Mouse (Mus musculus) forebrain, embryonic 15.5 days (tissue): ENCODE results near the gene Timm17b. TPM values are rescaled to one million over a fixed set of nuclear protein-coding genes. Genes with fewer than 3 reads are reported as not detected.
"Not testable (repeated sequence)": the region's sequence is repeated elsewhere in the genome, so short reads cannot be mapped to it uniquely, and the experiment has no call there.

ENCODE experiments used
- ATAC-seq: fragments of 200-750 bp; cut with Nextera tagmentation; replicated peaks from 2 replicates; pipeline ENCODE4 v1.8.0; 2017; ENCODE audit warnings: mild to moderate bottlenecking, moderate TSS enrichment, moderate library complexity
- H3K27ac ChIP-seq: fragments of 300-500 bp; sonication (generic); replicated peaks from 2 replicates; pipeline ENCODE4 v1.5.1; 2015; ENCODE audit warnings: mild to moderate bottlenecking, inconsistent platforms
- H3K27me3 ChIP-seq: fragments of 300-500 bp; sonication (generic); 2 replicates; pipeline ENCODE4 v1.6.1; 2015; ENCODE audit warnings: inconsistent platforms
- H3K36me3 ChIP-seq: fragments of 300-500 bp; sonication (generic); 2 replicates; pipeline ENCODE4 v1.6.1; 2015; ENCODE audit warnings: mild to moderate bottlenecking, inconsistent platforms
- H3K4me1 ChIP-seq: fragments of 300-500 bp; sonication (generic); 2 replicates; pipeline ENCODE4 v1.6.1; 2015; ENCODE audit warnings: inconsistent platforms
- H3K4me2 ChIP-seq: fragments of 300-500 bp; sonication (generic); replicated peaks from 2 replicates; pipeline ENCODE4 v1.6.1; 2015; ENCODE audit warnings: mild to moderate bottlenecking, inconsistent platforms
- H3K4me3 ChIP-seq: fragments of 300-500 bp; sonication (generic); 2 replicates; pipeline ENCODE4 v1.5.1; 2015; ENCODE audit warnings: mild to moderate bottlenecking, inconsistent platforms
- H3K9ac ChIP-seq: fragments of 300-500 bp; sonication (generic); replicated peaks from 2 replicates; pipeline ENCODE4 v1.6.1; 2015; ENCODE audit warnings: mild to moderate bottlenecking, inconsistent platforms
- H3K9me3 ChIP-seq: fragments of 300-500 bp; sonication (generic); 2 replicates; pipeline ENCODE4 v1.6.1; 2016; ENCODE audit warnings: inconsistent platforms
- WGBS: fragments of 180-500 bp; shearing (Covaris S2); methylation state at CpG from one replicate; pipeline ENCODE4 v1.1.7; 2015; ENCODE audit warnings: mixed read lengths; 5-methylcytosine and 5-hydroxymethylcytosine counted together
- polyA plus RNA-seq: library from polyadenylated mRNA; unstranded; fragments of >200 nt; fragmentation: Nextera tagmentation; extraction: Ambion mirVana; gene quantifications from 2 replicates; pipeline ENCODE4 v1.2.1, GENCODE M21; 2015

The Timm17b gene
- polyA plus RNA-seq, 1 experiment from 2014 or later: 165 TPM

DNA sequence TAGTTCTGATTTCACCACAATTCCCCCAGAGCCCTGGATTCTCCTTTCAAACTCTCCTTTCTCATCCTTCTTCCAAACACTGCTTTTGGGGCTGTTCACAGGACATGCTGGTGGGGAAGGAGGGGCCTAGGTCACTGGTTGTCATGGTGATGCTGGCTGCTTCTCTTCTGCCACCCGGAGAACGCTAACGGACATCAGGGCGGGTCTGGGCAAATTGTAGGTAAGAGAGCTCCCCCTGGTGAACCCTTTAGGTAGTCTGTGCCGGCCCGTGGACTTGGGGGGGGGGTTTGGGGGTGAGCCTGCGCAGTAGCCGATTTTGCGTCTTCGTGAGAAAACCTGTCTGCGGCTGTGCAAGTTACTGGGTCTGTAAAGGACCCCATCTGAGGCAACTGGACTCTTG, 19.3 kb upstream of the Timm17b start:
- H3K36me3 ChIP-seq: no peaks in the 10 kb centered on the region
- ATAC-seq: peak; percentile 41
- H3K27ac ChIP-seq: no peak overlapping the region
- H3K4me1 ChIP-seq: peaks cover 21% of the 10 kb centered on the region
- H3K27me3 ChIP-seq: no peaks in the 10 kb centered on the region
- 14% methylated on average over 11 of the region's 11 CpGs for WGBS
- H3K4me3 ChIP-seq: peak overlapping the region; percentile 53
- peak overlapping the region; percentile 20; the same call in 1 of the 2 replicates for H3K9ac ChIP-seq
- H3K4me2 ChIP-seq: peak overlapping the region; percentile 91
- H3K9me3 ChIP-seq: no peaks in the 10 kb centered on the region

- Histone ChIP-seq H3K36me3 (no peaks in the 10 kb centered on the region), H3K27ac (peak within 1 kb of the TSS; percentile 86), H3K9ac (peak within 1 kb of the TSS; percentile 48), H3K4me2 (peak within 1 kb of the TSS; percentile 50), H3K9me3 (no peaks in the 10 kb centered on the region), H3K27me3 (no peaks in the 10 kb centered on the region), H3K4me3 (peak within 1 kb of the TSS; percentile 63), H3K4me1 (peaks cover 18% of the 10 kb centered on the region)
- ATAC-seq: peak; percentile 83
- 16% methylated on average over 49 of the region's 49 CpGs for WGBS
These were observed 15.2 kb upstream of the Timm17b start, which contains the start of gene Slc35a2 for GRCm38 (mm10) chrX:7883841-7884567. Slc35a2 (plus strand) TSS chrX:7884028.

DNA sequence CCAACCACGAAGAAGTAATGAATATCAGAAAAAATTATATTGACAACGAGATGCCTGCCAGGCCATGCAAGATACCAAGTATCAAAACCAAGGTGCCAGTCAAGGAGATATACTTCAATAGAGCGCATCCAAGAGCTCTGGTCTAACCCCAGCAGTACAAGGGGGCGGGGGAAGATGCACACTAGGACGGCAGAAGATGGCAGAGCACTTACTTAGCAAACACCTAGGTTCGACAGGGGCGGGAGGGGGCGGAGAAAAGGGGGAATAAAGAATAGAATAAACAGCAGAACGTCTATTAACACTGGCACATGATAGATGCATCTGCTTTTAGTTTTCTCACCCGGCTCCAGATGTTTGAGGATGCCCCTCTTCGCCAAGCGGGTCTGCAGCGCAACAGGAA, 946 bp upstream of the Timm17b start:
- no peaks in the 10 kb centered on the region for H3K9me3 ChIP-seq
- peaks cover 13% of the 10 kb centered on the region for H3K4me1 ChIP-seq
- WGBS: 27% methylated on average over 13 of the region's 13 CpGs
- peak overlapping the region; percentile 49 for H3K4me2 ChIP-seq
- peaks cover 14% of the 10 kb centered on the region; the same call in 1 of the 2 replicates for H3K36me3 ChIP-seq
- H3K27ac ChIP-seq: peak overlapping the region; percentile 92; the same call in 1 of the 2 replicates
- no peaks in the 10 kb centered on the region for H3K27me3 ChIP-seq
- peak overlapping the region; percentile 64 for H3K9ac ChIP-seq
- H3K4me3 ChIP-seq: peak overlapping the region; percentile 67
- no peak for ATAC-seq

DNA sequence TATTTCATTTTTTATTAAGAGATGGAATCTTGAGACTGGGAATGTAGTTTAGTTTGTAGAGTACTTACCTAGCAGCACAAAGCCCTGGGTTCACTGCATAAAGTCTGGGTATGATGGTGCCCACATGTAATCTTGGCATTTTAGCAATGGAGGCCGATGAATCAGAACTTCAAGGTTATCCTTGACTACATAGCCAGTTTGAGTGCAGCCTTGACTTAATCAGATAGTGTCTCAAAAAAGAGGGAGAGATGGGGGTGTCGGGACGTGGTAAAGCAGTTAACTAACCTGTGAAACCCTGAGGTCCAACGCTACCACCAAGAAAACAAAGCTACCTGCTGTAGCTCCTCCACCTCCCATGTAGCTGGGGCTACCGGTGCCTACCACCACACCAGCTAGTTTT, 5.3 kb downstream of the Timm17b start:
- no peaks in the 10 kb centered on the region for H3K9me3 ChIP-seq
- H3K27ac ChIP-seq: no peak overlapping the region
- no peak overlapping the region for H3K4me3 ChIP-seq
- no peaks in the 10 kb centered on the region for H3K27me3 ChIP-seq
- ATAC-seq: no peak
- H3K9ac ChIP-seq: no peak overlapping the region
- H3K36me3 ChIP-seq: peaks cover 7% of the 10 kb centered on the region; the same call in 1 of the 2 replicates
- H3K4me2 ChIP-seq: no peak overlapping the region
- H3K4me1 ChIP-seq: 0 out of 2 replicates have a peak, but pooled peaks cover 5% of the 10 kb centered on the region
- 95% methylated on average over 5 of the region's 5 CpGs for WGBS

DNA sequence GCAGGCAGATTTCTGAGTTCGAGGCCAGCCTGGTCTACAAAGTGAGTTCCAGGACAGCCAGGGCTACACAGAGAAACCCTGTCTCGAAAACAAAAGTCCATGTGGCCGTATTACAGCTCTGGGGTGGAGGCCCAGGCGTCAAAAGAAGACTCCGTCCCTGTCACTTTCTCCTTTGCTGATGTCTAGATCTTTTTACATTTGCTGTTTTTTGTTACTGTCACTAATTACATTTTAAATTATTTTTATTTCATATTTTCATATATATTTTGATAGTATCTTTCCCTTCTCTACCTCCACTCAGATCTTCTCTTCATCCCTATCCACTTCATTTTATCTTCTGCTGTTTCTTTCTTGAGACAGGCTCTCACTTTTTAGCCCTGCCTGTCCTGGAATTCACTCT, 8.6 kb downstream of the Timm17b start, which contains the start of gene Gm10491:
TSS of gene Gm10491 (minus strand) at position 101 of the 400 bp plus-strand sequence.
- Histone ChIP-seq H3K4me1 (no peaks in the 10 kb centered on the region), H3K36me3 (peaks cover 7% of the 10 kb centered on the region; the same call in 1 of the 2 replicates), H3K27me3 (no peaks in the 10 kb centered on the region), H3K4me2 (no peak within 1 kb of the TSS), H3K27ac (no peak within 1 kb of the TSS), H3K9me3 (no peaks in the 10 kb centered on the region), H3K4me3 (no peak within 1 kb of the TSS), H3K9ac (no peak within 1 kb of the TSS)
- 93% methylated on average over 5 of the region's 5 CpGs for WGBS
- ATAC-seq: no peak

GRCm38 (mm10) chrX:7909242-7909641, 10.1 kb downstream of the Timm17b start, which contains the start of gene Gm10490:
Gm10490 (plus strand) TSS chrX:7909542.
- 90% methylated on average over 4 of the region's 4 CpGs for WGBS
- H3K27ac ChIP-seq, H3K4me3 ChIP-seq, H3K4me1 ChIP-seq, H3K9ac ChIP-seq, H3K36me3 ChIP-seq, ATAC-seq, H3K4me2 ChIP-seq, H3K27me3 ChIP-seq, H3K9me3 ChIP-seq: not testable (repeated sequence)

DNA sequence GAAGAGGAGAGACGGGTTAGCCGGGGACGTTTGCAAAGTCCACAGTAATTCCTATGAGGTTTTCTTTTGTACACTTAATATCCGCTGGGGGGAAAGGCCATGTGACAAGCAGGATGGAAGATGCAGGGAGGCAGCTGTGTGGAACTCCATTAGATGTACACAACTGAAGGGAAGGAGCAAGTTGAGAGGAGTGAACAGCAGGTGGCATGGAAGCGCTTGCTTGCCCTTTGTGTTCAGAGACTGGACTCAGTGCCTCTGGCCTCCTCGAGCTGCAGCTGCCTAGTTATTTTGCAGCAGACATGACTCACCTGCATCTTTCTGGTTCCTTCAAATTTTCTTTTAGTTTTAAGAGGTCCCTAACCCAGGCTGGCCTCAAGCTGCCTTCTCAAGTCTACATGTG, 11.3 kb downstream of the Timm17b start:
- 42% methylated on average over 6 of the region's 6 CpGs for WGBS
- Histone ChIP-seq H3K9ac (no peak overlapping the region), H3K4me1 (no peaks in the 10 kb centered on the region), H3K36me3 (peaks cover 7% of the 10 kb centered on the region; the same call in 1 of the 2 replicates), H3K27me3 (no peaks in the 10 kb centered on the region), H3K27ac (no peak overlapping the region), H3K4me3 (no peak overlapping the region), H3K9me3 (no peaks in the 10 kb centered on the region), H3K4me2 (no peak overlapping the region)
- ATAC-seq: no peak

DNA sequence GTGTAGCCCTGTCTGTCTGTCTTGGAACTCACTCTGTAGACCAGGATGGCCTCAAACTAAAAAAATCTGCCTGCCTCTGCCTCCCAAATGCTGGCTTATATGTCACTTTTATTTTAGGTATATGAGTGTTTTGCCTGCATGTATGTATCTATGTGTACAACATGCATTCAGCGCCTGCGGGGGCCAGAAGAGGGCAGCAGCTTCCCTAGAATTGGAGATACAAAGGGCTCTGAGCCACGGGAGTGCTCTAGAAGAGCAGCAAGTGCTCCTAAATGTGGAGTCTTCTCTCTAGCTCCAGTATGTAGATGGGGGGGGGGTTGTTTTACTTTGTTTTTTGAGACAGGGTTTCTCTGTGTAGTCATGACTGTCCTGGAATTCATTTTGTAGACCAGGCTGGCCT, 16.5 kb downstream of the Timm17b start:
- 14% methylated on average over 3 of the region's 3 CpGs for WGBS
- H3K9me3 ChIP-seq, H3K9ac ChIP-seq, H3K27ac ChIP-seq, H3K27me3 ChIP-seq, H3K4me1 ChIP-seq, ATAC-seq, H3K4me2 ChIP-seq, H3K36me3 ChIP-seq, H3K4me3 ChIP-seq: not testable (repeated sequence)

- not testable (repeated sequence) for H3K9ac ChIP-seq, ATAC-seq, H3K36me3 ChIP-seq, H3K9me3 ChIP-seq, H3K4me2 ChIP-seq, H3K4me3 ChIP-seq, H3K27me3 ChIP-seq, H3K27ac ChIP-seq
- H3K4me1 ChIP-seq: peaks cover 14% of the 10 kb centered on the region; the same call in 1 of the 2 replicates
- WGBS: 75% methylated on average over 6 of the region's 6 CpGs
These were observed 18.8 kb downstream of the Timm17b start for GRCm38 (mm10) chrX:7917960-7918359.

- ATAC-seq: peak; percentile 89
These were observed 20.6 kb downstream of the Timm17b start, which contains the start of gene Pcsk1n for GRCm38 (mm10) chrX:7919601-7920383. Pcsk1n (plus strand) TSS chrX:7919822.

DNA sequence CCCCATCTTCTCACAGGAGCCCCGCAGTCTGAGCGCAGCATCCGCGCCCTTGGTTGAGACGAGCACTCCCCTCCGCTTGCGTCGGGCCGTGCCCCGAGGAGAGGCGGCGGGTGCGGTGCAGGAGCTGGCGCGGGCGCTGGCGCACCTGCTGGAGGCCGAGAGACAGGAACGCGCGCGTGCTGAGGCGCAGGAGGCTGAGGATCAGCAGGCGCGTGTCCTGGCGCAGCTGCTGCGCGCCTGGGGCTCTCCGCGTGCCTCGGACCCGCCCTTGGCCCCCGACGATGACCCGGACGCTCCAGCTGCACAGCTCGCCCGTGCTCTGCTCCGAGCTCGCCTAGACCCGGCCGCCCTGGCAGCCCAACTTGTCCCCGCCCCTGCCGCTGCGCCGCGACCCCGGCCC, 22.9 kb downstream of the Timm17b start:
- Histone ChIP-seq H3K27ac (no peak overlapping the region), H3K9me3 (no peaks in the 10 kb centered on the region), H3K9ac (peak overlapping the region; percentile 44), H3K4me3 (peak overlapping the region; percentile 50), H3K4me2 (peak overlapping the region; percentile 53), H3K36me3 (no peaks in the 10 kb centered on the region), H3K27me3 (no peaks in the 10 kb centered on the region), H3K4me1 (peaks cover 16% of the 10 kb centered on the region; the same call in 1 of the 2 replicates)
- WGBS: 17% methylated on average over 47 of the region's 48 CpGs
- no peak for ATAC-seq

More at GRCm38 (mm10) chrX:7919601-7920383, 20.6 kb downstream of the Timm17b start, which contains the start of gene Pcsk1n:
- 20% methylated on average over 40 of the region's 40 CpGs for WGBS
- Histone ChIP-seq H3K9me3 (no peaks in the 10 kb centered on the region), H3K4me3 (peak within 1 kb of the TSS; percentile 50), H3K27me3 (no peaks in the 10 kb centered on the region), H3K4me2 (peak within 1 kb of the TSS; percentile 53), H3K27ac (peak within 1 kb of the TSS; percentile 64), H3K4me1 (peaks cover 16% of the 10 kb centered on the region; the same call in 1 of the 2 replicates), H3K36me3 (no peaks in the 10 kb centered on the region), H3K9ac (peak within 1 kb of the TSS; percentile 59)

- Histone ChIP-seq H3K27me3 (no peaks in the 10 kb centered on the region), H3K9me3 (no peaks in the 10 kb centered on the region), H3K4me3 (no peak overlapping the region), H3K4me1 (peaks cover 13% of the 10 kb centered on the region; the same call in 1 of the 2 replicates), H3K4me2 (no peak overlapping the region), H3K9ac (no peak overlapping the region), H3K36me3 (peaks cover 6% of the 10 kb centered on the region; the same call in 1 of the 2 replicates), H3K27ac (no peak overlapping the region)
- no peak for ATAC-seq
- 78% methylated on average over 6 of the region's 6 CpGs for WGBS
These were observed 27.1 kb downstream of the Timm17b start for GRCm38 (mm10) chrX:7926266-7926665.
